Comparison of ENCODE assay signal across 7 mouse cellular contexts in genomic region chrX:61046700-61047099, GRCm38 (mm10).
DNase-seq lines count a peak whose midpoint lies in the region; ATAC-seq and TF ChIP-seq lines count a peak whose summit lies in the region.

No protein-coding gene starts in this region.

- no peaks in the 10 kb centered on the region for H3K9me3 ChIP-seq in hindbrain, postnatal 0 days (ENCODE audit: low read length)
- H3K9me3 ChIP-seq in hindbrain, embryonic 16.5 days (ENCODE audit: control insufficient read depth, low read length), result no peaks in the 10 kb centered on the region

- peak; percentile 71 for TF ChIP-seq CTCF in hindbrain, postnatal 0 days (IDR thresholded peaks at IDR 0.05; ENCODE audit: low read depth)

- no peak overlapping the region for H3K4me3 ChIP-seq in hindbrain, postnatal 0 days (ENCODE audit: low read length)
- no peak overlapping the region for H3K4me3 ChIP-seq in hindbrain, embryonic 16.5 days (ENCODE audit: low read length)

- DNase-seq in hindbrain, postnatal 0 days (ENCODE audit: low spot score), result peak; percentile 60
- peak; percentile 4 for DNase-seq in thymus, postnatal 4 days
- DNase-seq in thymus, postnatal 25 days, result no peak
- DNase-seq in hindlimb bud, embryonic 11.5 days (ENCODE audit: extremely low spot score, low read depth, low spot score), result peak; percentile 1
- no peak for DNase-seq in thymus, postnatal 14 days

- no peak for ATAC-seq in hindbrain, postnatal 0 days
- no peak for ATAC-seq in hindbrain, embryonic 16.5 days
- no peak for ATAC-seq in monocyte, adult 5-6 weeks (replicated peaks; ENCODE audit: insufficient number of reproducible peaks, low FRiP score, low TSS enrichment, poor library complexity, severe bottlenecking)

- no peaks in the 10 kb centered on the region for H3K36me3 ChIP-seq in hindbrain, postnatal 0 days (ENCODE audit: insufficient read depth, low read length)
- no peaks in the 10 kb centered on the region for H3K36me3 ChIP-seq in hindbrain, embryonic 16.5 days (ENCODE audit: control insufficient read depth, insufficient read depth, low read length)

- WGBS in hindbrain, postnatal 0 days, result 17% methylated on average over 6 of the region's 6 CpGs
- WGBS in hindbrain, embryonic 16.5 days, result 10% methylated on average over 6 of the region's 6 CpGs

- H3K4me2 ChIP-seq in hindbrain, postnatal 0 days (ENCODE audit: low read depth, low read length), result no peak overlapping the region
- no peak overlapping the region for H3K4me2 ChIP-seq in hindbrain, embryonic 16.5 days (ENCODE audit: low read length)

- no peaks in the 10 kb centered on the region for H3K27me3 ChIP-seq in hindbrain, postnatal 0 days (ENCODE audit: insufficient read depth, low read length)
- H3K27me3 ChIP-seq in hindbrain, embryonic 16.5 days (replicated peaks; ENCODE audit: control insufficient read depth, insufficient read depth, low read length), result no peaks in the 10 kb centered on the region

- H3K4me1 ChIP-seq in hindbrain, postnatal 0 days (ENCODE audit: insufficient read depth, low read length), result no peaks in the 10 kb centered on the region
- no peaks in the 10 kb centered on the region for H3K4me1 ChIP-seq in hindbrain, embryonic 16.5 days (ENCODE audit: control insufficient read depth, insufficient read depth, low read depth, low read length)

- no peak overlapping the region for H3K9ac ChIP-seq in hindbrain, postnatal 0 days (replicated peaks; ENCODE audit: low read length)
- H3K9ac ChIP-seq in hindbrain, embryonic 16.5 days (ENCODE audit: low read depth, low read length), result no peak overlapping the region

- no peak overlapping the region for H3K27ac ChIP-seq in hindbrain, postnatal 0 days
- H3K27ac ChIP-seq in hindbrain, embryonic 16.5 days (ENCODE audit: low read depth, low read length), result no peak overlapping the region

Comparison
In these comparisons a context has a peak if more than half of its experiments do, and no peak if none do; other contexts are left out.
1. DNase-seq: peak in hindbrain, postnatal 0 days (single experiment), thymus, postnatal 4 days (single experiment) and hindlimb bud, embryonic 11.5 days (single experiment); none in thymus, postnatal 25 days (single experiment) and thymus, postnatal 14 days (single experiment).